9 mouse cellular contexts compared by ENCODE assay signal in the genomic region with DNA sequence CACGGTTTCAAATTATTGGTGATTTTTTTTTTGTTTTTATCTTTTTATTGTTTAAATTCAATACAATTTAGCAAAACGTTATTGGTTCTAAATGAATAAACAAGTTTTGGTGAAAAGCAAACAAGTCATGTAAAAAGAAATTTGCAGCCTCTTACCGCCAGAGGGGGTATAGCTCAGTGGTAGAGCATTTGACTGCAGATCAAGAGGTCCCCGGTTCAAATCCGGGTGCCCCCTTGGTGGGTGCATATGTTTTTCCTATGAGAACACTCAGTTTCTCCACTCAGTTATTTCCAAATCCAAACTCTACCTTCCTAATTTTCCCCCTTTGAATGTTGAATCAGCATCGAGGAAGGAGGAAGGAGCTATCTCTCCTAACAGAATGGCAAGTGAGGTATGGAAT. TPM values are rescaled to one million over a fixed set of nuclear protein-coding genes. Genes with fewer than 3 reads are reported as not detected.
DNase-seq lines count a peak whose midpoint lies in the region; ATAC-seq and TF ChIP-seq lines count a peak whose summit lies in the region.
"Had no signal": no experiment of that assay in that cellular context is flagged by ENCODE, and none has a peak within 500 bp of the region (broad histone marks: within the 10 kb centered on the region; RNA-seq: fewer than 3 reads in every experiment).

No protein-coding gene starts in this region.

- H3K9me3 ChIP-seq in kidney, postnatal 0 days (replicated peaks; ENCODE audit: low read length), result no peaks in the 10 kb centered on the region
- H3K9me3 ChIP-seq in kidney, embryonic 16.5 days (ENCODE audit: low read length), result 0 out of 2 replicates have a peak, but pooled peaks cover 2% of the 10 kb centered on the region
- H3K9me3 ChIP-seq: megakaryocyte, embryonic 14.5 days had no signal

- DNase-seq in kidney, postnatal 0 days (ENCODE audit: low spot score), result peak; percentile 69
- DNase-seq in R1 (ENCODE audit: low read depth, low spot score), result peak; percentile 80
- DNase-seq in cerebellum, postnatal 10 days, result peak; percentile 81 to 86
- DNase-seq in kidney, postnatal 14 days, result peak; percentile 74
- peak; percentile 64 for DNase-seq in lung, adult 2 months
- no peak for DNase-seq in urinary bladder, postnatal 10 days (ENCODE audit: low spot score)

- no peak for TF ChIP-seq POLR2A in lung, adult 2 months (IDR thresholded peaks at IDR 0.05; ENCODE audit: borderline replicate concordance, extremely low read depth, low read depth, low read length)
- no peak for TF ChIP-seq POLR2A in small intestine, adult 2 months (IDR thresholded peaks at IDR 0.05; ENCODE audit: low read depth, low read length)

- WGBS in kidney, postnatal 0 days, result 5% methylated on average over 6 of the region's 6 CpGs
- 4% methylated on average over 6 of the region's 6 CpGs for WGBS in kidney, embryonic 16.5 days
- WGBS in lung, adult 2 months, result 4% methylated on average over 6 of the region's 6 CpGs
- WGBS in small intestine, adult 2 months, result 8% methylated on average over 6 of the region's 6 CpGs

- H3K27ac ChIP-seq in kidney, postnatal 0 days, result no peak overlapping the region
- no peak overlapping the region for H3K27ac ChIP-seq in kidney, embryonic 16.5 days (ENCODE audit: low read length)
- H3K27ac ChIP-seq in small intestine, adult 2 months (ENCODE audit: insufficient read depth, low read depth, low read length), result no peak overlapping the region

- no peak overlapping the region for H3K9ac ChIP-seq in kidney, postnatal 0 days (ENCODE audit: low read depth, low read length)
- H3K9ac ChIP-seq in kidney, embryonic 16.5 days (replicated peaks; ENCODE audit: low read length), result no peak overlapping the region

- H3K36me3 ChIP-seq in kidney, postnatal 0 days (ENCODE audit: insufficient read depth, low read length), result no peaks in the 10 kb centered on the region
- no peaks in the 10 kb centered on the region for H3K36me3 ChIP-seq in kidney, embryonic 16.5 days (ENCODE audit: insufficient read depth, low read length)
- no peaks in the 10 kb centered on the region for H3K36me3 ChIP-seq in small intestine, adult 2 months (ENCODE audit: control insufficient read depth, insufficient read depth, low read length)

- 0 out of 2 replicates have a peak, but pooled peaks cover 8% of the 10 kb centered on the region for H3K4me1 ChIP-seq in kidney, postnatal 0 days (replicated peaks; ENCODE audit: insufficient read depth, low read length)
- peaks cover 15% of the 10 kb centered on the region for H3K4me1 ChIP-seq in kidney, embryonic 16.5 days (ENCODE audit: insufficient read depth, low read length)
- peaks cover 6% of the 10 kb centered on the region; the same call in 1 of the 2 replicates for H3K4me1 ChIP-seq in lung, adult 2 months (ENCODE audit: control insufficient read depth, insufficient read depth, low read length)
- H3K4me1 ChIP-seq in small intestine, adult 2 months (ENCODE audit: control insufficient read depth, insufficient read depth, insufficient read length, low read length), result peaks cover 13% of the 10 kb centered on the region; the same call in 1 of the 2 replicates

- no peaks in the 10 kb centered on the region for H3K27me3 ChIP-seq in kidney, postnatal 0 days (ENCODE audit: insufficient read depth, low read length)
- no peaks in the 10 kb centered on the region for H3K27me3 ChIP-seq in kidney, embryonic 16.5 days (ENCODE audit: insufficient read depth, low read length)
- H3K27me3 ChIP-seq in small intestine, adult 2 months (ENCODE audit: control insufficient read depth, insufficient read depth, low read length), result no peaks in the 10 kb centered on the region
- H3K27me3 ChIP-seq: megakaryocyte, embryonic 14.5 days had no signal

- peak; percentile 62 for TF ChIP-seq CTCF in kidney, postnatal 0 days (IDR thresholded peaks at IDR 0.05; ENCODE audit: low read depth)
- no peak for TF ChIP-seq CTCF in lung, adult 2 months (IDR thresholded peaks at IDR 0.05; ENCODE audit: insufficient read depth, low read length)
- TF ChIP-seq CTCF in small intestine, adult 2 months (IDR thresholded peaks at IDR 0.05; ENCODE audit: extremely low read depth, insufficient read length, insufficient replicate concordance, low read depth, low read length), result peak; percentile 53; the same call in 1 of the 2 replicates

- no peak overlapping the region for H3K4me3 ChIP-seq in kidney, postnatal 0 days (replicated peaks; ENCODE audit: low read depth, low read length)
- H3K4me3 ChIP-seq in kidney, embryonic 16.5 days (ENCODE audit: low read length), result no peak overlapping the region
- no peak overlapping the region for H3K4me3 ChIP-seq in lung, adult 2 months (replicated peaks; ENCODE audit: extremely low read depth, low read depth, low read length)
- H3K4me3 ChIP-seq in small intestine, adult 2 months (ENCODE audit: low read depth, low read length), result no peak overlapping the region
- H3K4me3 ChIP-seq: megakaryocyte, embryonic 14.5 days had no signal

- no peak overlapping the region for H3K4me2 ChIP-seq in kidney, postnatal 0 days (ENCODE audit: low read length)
- no peak overlapping the region for H3K4me2 ChIP-seq in kidney, embryonic 16.5 days (replicated peaks; ENCODE audit: low read depth, low read length)

- no peak for ATAC-seq in kidney, postnatal 0 days (replicated peaks; ENCODE audit: low FRiP score, low read depth)
- no peak for ATAC-seq in kidney, embryonic 16.5 days (ENCODE audit: low FRiP score, low TSS enrichment)

RNA-seq across cellular contexts. Expression of a gene that starts 1.9 kb away (rescaled TPM):
- 87.7 and 96.4 TPM in 2 replicates for polyA plus RNA-seq in kidney, postnatal 0 days (2015; fragmentation: Nextera tagmentation; extraction: Ambion mirVana)
- polyA plus RNA-seq in kidney, embryonic 16.5 days (2015; fragmentation: Nextera tagmentation; extraction: Ambion mirVana), result 133 TPM in 2 replicates
- 120 and 137 TPM in 2 replicates for polyA plus RNA-seq in lung, adult 2 months (2012; rRNA removed)
- polyA plus RNA-seq in small intestine, adult 2 months (2012; rRNA removed), result 165 and 397 TPM in 2 replicates

RNA-seq across cellular contexts. Expression of a gene that starts 14.7 kb away (rescaled TPM):
- polyA plus RNA-seq in kidney, postnatal 0 days (2015; fragmentation: Nextera tagmentation; extraction: Ambion mirVana), result 716 and 863 TPM in 2 replicates
- 428 and 460 TPM in 2 replicates for polyA plus RNA-seq in kidney, embryonic 16.5 days (2015; fragmentation: Nextera tagmentation; extraction: Ambion mirVana)
- 81.7 and 95.5 TPM in 2 replicates for polyA plus RNA-seq in lung, adult 2 months (2012; rRNA removed)
- polyA plus RNA-seq in small intestine, adult 2 months (2012; rRNA removed), result 10.2 and 22.0 TPM in 2 replicates

RNA-seq across cellular contexts. Expression of a gene that starts 21.2 kb away (rescaled TPM):
- not detected in 2 replicates for polyA plus RNA-seq in kidney, postnatal 0 days (2015; fragmentation: Nextera tagmentation; extraction: Ambion mirVana)
- 0.27 and 0.31 TPM in 2 replicates for polyA plus RNA-seq in kidney, embryonic 16.5 days (2015; fragmentation: Nextera tagmentation; extraction: Ambion mirVana)
- 0.22 TPM in 1 of 2 replicates, not detected in the other for polyA plus RNA-seq in lung, adult 2 months (2012; rRNA removed)
- not detected in 2 replicates for polyA plus RNA-seq in small intestine, adult 2 months (2012; rRNA removed)

RNA-seq across cellular contexts. Expression of a gene that starts 30.6 kb away (rescaled TPM):
- polyA plus RNA-seq in kidney, postnatal 0 days (2015; fragmentation: Nextera tagmentation; extraction: Ambion mirVana), result 13.9 and 14.8 TPM in 2 replicates
- polyA plus RNA-seq in kidney, embryonic 16.5 days (2015; fragmentation: Nextera tagmentation; extraction: Ambion mirVana), result 15.1 and 18.4 TPM in 2 replicates
- polyA plus RNA-seq in lung, adult 2 months (2012; rRNA removed), result 7.0 and 11.6 TPM in 2 replicates
- polyA plus RNA-seq in small intestine, adult 2 months (2012; rRNA removed), result 1.7 and 3.7 TPM in 2 replicates

RNA-seq across cellular contexts. Expression of a gene that starts 43.7 kb away (rescaled TPM):
- polyA plus RNA-seq in kidney, postnatal 0 days (2015; fragmentation: Nextera tagmentation; extraction: Ambion mirVana), result 5.1 and 5.6 TPM in 2 replicates
- polyA plus RNA-seq in kidney, embryonic 16.5 days (2015; fragmentation: Nextera tagmentation; extraction: Ambion mirVana), result 4.3 and 6.7 TPM in 2 replicates
- polyA plus RNA-seq in lung, adult 2 months (2012; rRNA removed), result 2.8 and 4.5 TPM in 2 replicates
- polyA plus RNA-seq in small intestine, adult 2 months (2012; rRNA removed), result 0.43 and 0.44 TPM in 2 replicates
